In the genomic region with DNA sequence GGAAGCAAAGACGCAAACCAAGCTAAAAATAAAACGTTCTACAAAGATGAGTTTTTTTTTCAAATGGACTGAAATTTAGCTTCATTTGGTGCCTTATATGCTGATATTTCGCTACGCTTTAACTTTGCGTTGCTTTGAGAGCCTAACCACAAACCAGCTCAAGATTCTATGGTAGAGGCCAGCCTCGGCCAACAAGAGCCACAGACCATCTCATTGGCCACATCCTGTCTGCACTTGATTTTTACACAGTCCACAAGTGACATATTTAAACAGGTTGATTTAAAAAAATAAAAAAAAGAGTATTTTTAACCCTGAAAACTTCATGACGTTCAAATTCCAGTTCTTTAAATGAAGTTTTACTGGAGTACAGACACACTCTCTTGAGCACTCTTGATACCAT, we compare ENCODE assay signal across 16 mouse cellular contexts.
"Had no signal": no experiment of that assay in that cellular context is flagged by ENCODE, and none has a peak within 500 bp of the region (broad histone marks: within the 10 kb centered on the region; RNA-seq: fewer than 3 reads in every experiment).

No protein-coding gene starts in this region.

- H3K27ac ChIP-seq: neural tube, embryonic 13.5 days; neural tube, embryonic 15.5 days; stomach, embryonic 15.5 days; stomach, postnatal 0 days had no signal

- H3K27me3 ChIP-seq: neural tube, embryonic 13.5 days; neural tube, embryonic 15.5 days; stomach, embryonic 15.5 days had no signal

- H3K4me1 ChIP-seq: neural tube, embryonic 13.5 days; stomach, embryonic 15.5 days had no signal

- H3K36me3 ChIP-seq: neural tube, embryonic 15.5 days; stomach, embryonic 15.5 days had no signal

- H3K9ac ChIP-seq: neural tube, embryonic 13.5 days; neural tube, embryonic 15.5 days; stomach, embryonic 15.5 days had no signal

- DNase-seq: retina, postnatal 1 day; right cerebral cortex, adult 18-20 months; right cerebral cortex, postnatal 14 days; right cerebral cortex, postnatal 25 days; right cerebral cortex, postnatal 4 days; spleen, adult 18-20 months; thymus, adult 18-20 months; thymus, adult 2 months; thymus, postnatal 14 days; thymus, postnatal 25 days; thymus, postnatal 36 days; thymus, postnatal 4 days had no signal

- H3K4me3 ChIP-seq: neural tube, embryonic 13.5 days; neural tube, embryonic 15.5 days; stomach, embryonic 15.5 days had no signal
